Mouse (Mus musculus) heart, adult 2 months (tissue): ENCODE results near the gene Tmem186.

Experiments
- CTCF ChIP-seq: fragments of 200-600 bp; IDR thresholded peaks from 2 replicates; pipeline ENCODE4 v1.8.1; 2022; ENCODE audit warnings: antibody characterized with exemption, mild to moderate bottlenecking, moderate library complexity
- EP300 ChIP-seq: fragments of 200-500 bp; IDR thresholded peaks from 2 replicates; pipeline ENCODE4 v1.6.1; 2011; ENCODE audit warnings: low read depth, low read length, control low read depth; ENCODE audit not compliant: insufficient read depth

DNA sequence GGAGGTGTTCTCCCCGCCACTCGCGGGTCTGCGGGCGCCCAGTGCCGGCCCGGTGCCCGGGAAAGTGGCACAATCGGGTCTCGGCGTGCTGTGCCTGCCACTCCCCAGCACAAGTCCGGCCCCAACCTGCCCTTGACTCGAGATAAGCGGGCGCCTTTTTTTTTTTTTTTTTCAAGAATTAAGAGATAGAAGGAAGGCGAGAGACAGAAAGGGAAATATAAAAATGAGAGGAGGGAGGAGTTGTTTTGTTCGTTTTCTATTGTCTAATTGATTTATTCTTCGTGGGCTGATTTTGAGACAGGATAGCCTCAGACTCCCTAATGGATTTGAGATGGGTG lies 34.8 kb upstream of the Tmem186 start:
- TF ChIP-seq CTCF = no peak
- TF ChIP-seq EP300 = no peak
